Mouse (Mus musculus): ENCODE measurements at regions not wholly inside any gene's neighbourhood (a gene's known extent, or its start where the extent isn't known, plus 50 kb on each side); places are given as distances from the start of the nearest gene placed in this dataset.

DNA sequence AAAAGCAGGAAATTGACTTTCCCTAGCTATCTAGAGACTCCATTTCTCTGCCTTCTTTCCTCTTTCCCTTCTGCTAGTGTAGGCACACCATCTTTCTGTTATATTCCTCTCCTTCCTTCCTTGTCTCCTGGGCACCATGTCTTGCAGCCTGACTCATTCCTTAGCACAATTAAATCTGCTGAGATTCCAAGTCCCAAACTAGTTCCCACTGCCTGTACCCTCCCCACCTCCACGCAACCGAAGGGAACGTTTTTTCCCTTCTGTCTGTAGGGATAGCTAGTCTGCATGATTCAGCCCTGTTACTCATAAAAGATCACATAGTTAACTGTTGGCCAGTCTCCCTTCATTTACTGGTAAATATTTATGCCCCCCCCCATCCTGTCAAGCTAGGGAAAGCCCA lies 158.8 kb upstream of the Prkcq start:
- Histone ChIP-seq H3K27me3 (replicated peaks; ENCODE audit: control insufficient read depth, insufficient read depth, low read length) (no peaks in the 10 kb centered on the region), H3K36me3 (ENCODE audit: control insufficient read depth, insufficient read depth) (no peaks in the 10 kb centered on the region), H3K9ac (ENCODE audit: low read depth, low read length) (no peak overlapping the region), H3K4me3 (ENCODE audit: low read depth, low read length) (no peak overlapping the region), H3K27ac (ENCODE audit: low read depth, low read length) (no peak overlapping the region), H3K4me1 (replicated peaks; ENCODE audit: control insufficient read depth, insufficient read depth, low read length) (no peaks in the 10 kb centered on the region), H3K4me2 (replicated peaks; ENCODE audit: low read depth) (no peak overlapping the region), H3K9me3 (ENCODE audit: control insufficient read depth) (no peaks in the 10 kb centered on the region)
- 80% methylated on average over 3 of the region's 3 CpGs for WGBS
- no peak for TF ChIP-seq CTCF (IDR thresholded peaks at IDR 0.05; ENCODE audit: low read depth)
- ATAC-seq = no peak

DNA sequence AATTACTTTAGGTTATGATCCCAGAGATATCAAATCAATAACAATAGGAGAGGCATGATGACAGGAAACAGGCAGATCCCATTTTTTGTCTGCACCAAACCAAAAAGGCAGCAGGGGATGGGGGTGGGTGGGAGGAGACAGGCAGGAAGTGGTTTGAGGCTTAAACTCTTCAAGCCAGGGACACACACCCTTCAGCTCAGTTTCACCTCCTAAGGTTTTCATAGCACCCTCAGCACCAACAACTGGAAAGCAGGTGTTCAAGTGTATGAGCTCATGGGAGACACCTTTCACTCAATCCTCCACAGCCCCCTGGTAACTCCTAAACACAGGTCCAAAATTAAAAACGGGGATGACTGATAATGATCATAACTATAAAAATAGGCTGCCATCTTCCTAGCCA lies 155.5 kb upstream of the Prkcq start:
- H3K27ac ChIP-seq (ENCODE audit: low read depth, low read length) = no peak overlapping the region
- H3K9me3 ChIP-seq (ENCODE audit: control insufficient read depth) = no peaks in the 10 kb centered on the region
- no peak for TF ChIP-seq CTCF (IDR thresholded peaks at IDR 0.05; ENCODE audit: low read depth)
- H3K27me3 ChIP-seq (replicated peaks; ENCODE audit: control insufficient read depth, insufficient read depth, low read length) = no peaks in the 10 kb centered on the region
- H3K4me3 ChIP-seq (ENCODE audit: low read depth, low read length) = no peak overlapping the region
- no peaks in the 10 kb centered on the region for H3K36me3 ChIP-seq (ENCODE audit: control insufficient read depth, insufficient read depth)
- no peak overlapping the region for H3K9ac ChIP-seq (ENCODE audit: low read depth, low read length)
- H3K4me1 ChIP-seq (replicated peaks; ENCODE audit: control insufficient read depth, insufficient read depth, low read length) = no peaks in the 10 kb centered on the region
- no peak overlapping the region for H3K4me2 ChIP-seq (replicated peaks; ENCODE audit: low read depth)
- ATAC-seq = no peak
- 72% methylated on average over 1 of the region's 1 CpGs for WGBS

DNA sequence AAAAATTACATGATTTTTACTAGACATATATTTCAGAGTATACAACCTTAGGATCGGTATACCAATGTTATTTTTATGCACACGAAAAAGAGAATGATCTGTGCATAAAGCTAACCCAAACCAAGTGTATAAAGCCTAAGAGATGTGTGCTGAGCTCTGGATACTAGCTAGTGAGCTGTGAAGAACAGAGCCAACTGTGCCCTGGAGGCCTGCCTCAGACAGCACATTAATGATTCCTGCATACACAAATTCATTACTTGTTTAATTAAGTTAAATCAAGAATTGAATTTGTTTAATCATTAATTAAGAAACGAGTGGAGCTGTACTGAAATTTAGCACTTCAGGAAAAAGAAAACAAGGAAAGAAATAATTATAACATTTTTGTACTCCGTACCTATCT lies 139.0 kb upstream of the Prkcq start:
- no peak for TF ChIP-seq CTCF (IDR thresholded peaks at IDR 0.05; ENCODE audit: low read depth)
- no peak for ATAC-seq
- Histone ChIP-seq H3K36me3 (ENCODE audit: control insufficient read depth, insufficient read depth) (no peaks in the 10 kb centered on the region), H3K4me1 (replicated peaks; ENCODE audit: control insufficient read depth, insufficient read depth, low read length) (no peaks in the 10 kb centered on the region), H3K4me2 (replicated peaks; ENCODE audit: low read depth) (no peak overlapping the region), H3K9me3 (ENCODE audit: control insufficient read depth) (no peaks in the 10 kb centered on the region), H3K4me3 (ENCODE audit: low read depth, low read length) (no peak overlapping the region), H3K27me3 (replicated peaks; ENCODE audit: control insufficient read depth, insufficient read depth, low read length) (no peaks in the 10 kb centered on the region), H3K9ac (ENCODE audit: low read depth, low read length) (no peak overlapping the region), H3K27ac (ENCODE audit: low read depth, low read length) (no peak overlapping the region)
- WGBS = 75% methylated on average over 4 of the region's 4 CpGs

DNA sequence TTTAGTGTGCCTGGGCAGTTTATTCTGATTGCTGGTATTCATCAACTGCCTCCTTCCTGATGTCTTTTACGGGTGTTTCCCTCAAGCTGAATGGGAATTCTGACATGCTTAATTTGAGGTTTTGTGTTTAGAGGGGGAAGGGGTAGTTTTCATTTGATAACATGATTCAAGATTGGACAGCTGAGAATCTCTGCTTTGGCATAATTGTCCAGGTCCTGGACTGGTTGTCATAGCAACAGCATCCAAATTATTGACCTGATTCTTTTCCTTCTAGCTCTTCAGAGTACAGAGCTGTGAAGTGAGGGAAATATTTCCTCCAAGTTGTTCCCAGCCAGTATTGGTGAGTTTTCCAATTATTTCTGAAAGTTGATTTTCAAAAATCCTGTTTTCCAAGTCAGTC lies 137.7 kb upstream of the Prkcq start:
- no peak for ATAC-seq
- H3K4me1 ChIP-seq (replicated peaks; ENCODE audit: control insufficient read depth, insufficient read depth, low read length) = no peaks in the 10 kb centered on the region
- no peak overlapping the region for H3K4me3 ChIP-seq (ENCODE audit: low read depth, low read length)
- no peak for TF ChIP-seq CTCF (IDR thresholded peaks at IDR 0.05; ENCODE audit: low read depth)
- WGBS = 64% methylated on average over 1 of the region's 1 CpGs
- no peaks in the 10 kb centered on the region for H3K36me3 ChIP-seq (ENCODE audit: control insufficient read depth, insufficient read depth)
- H3K27me3 ChIP-seq (replicated peaks; ENCODE audit: control insufficient read depth, insufficient read depth, low read length) = no peaks in the 10 kb centered on the region
- H3K27ac ChIP-seq (ENCODE audit: low read depth, low read length) = no peak overlapping the region
- H3K9ac ChIP-seq (ENCODE audit: low read depth, low read length) = no peak overlapping the region
- no peaks in the 10 kb centered on the region for H3K9me3 ChIP-seq (ENCODE audit: control insufficient read depth)
- no peak overlapping the region for H3K4me2 ChIP-seq (replicated peaks; ENCODE audit: low read depth)

DNA sequence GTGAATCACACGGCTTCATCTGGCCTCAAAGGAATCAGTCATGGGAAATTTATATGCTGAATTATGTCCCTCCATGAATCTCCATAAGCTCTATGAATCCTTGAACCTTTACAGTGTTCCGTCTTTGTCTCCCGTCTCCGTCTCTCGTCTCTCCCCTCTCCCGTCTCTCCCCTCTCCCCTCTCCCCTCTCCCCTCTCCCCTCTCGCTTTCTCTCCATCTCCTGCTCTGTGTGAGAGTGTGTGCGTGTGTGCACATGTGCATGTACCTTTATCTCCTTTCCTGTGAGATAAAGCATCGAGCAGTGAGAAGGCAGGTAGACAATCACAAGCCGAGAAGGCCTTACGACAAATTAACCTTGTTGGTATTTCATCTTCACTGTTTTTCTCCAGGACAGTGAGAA lies 134.6 kb upstream of the Prkcq start:
- Histone ChIP-seq H3K27ac (ENCODE audit: low read depth, low read length) (no peak overlapping the region), H3K4me1 (replicated peaks; ENCODE audit: control insufficient read depth, insufficient read depth, low read length) (no peaks in the 10 kb centered on the region), H3K4me2 (replicated peaks; ENCODE audit: low read depth) (no peak overlapping the region), H3K36me3 (ENCODE audit: control insufficient read depth, insufficient read depth) (no peaks in the 10 kb centered on the region), H3K9me3 (ENCODE audit: control insufficient read depth) (no peaks in the 10 kb centered on the region), H3K27me3 (replicated peaks; ENCODE audit: control insufficient read depth, insufficient read depth, low read length) (no peaks in the 10 kb centered on the region), H3K4me3 (ENCODE audit: low read depth, low read length) (no peak overlapping the region), H3K9ac (ENCODE audit: low read depth, low read length) (no peak overlapping the region)
- ATAC-seq = no peak
- 77% methylated on average over 11 of the region's 11 CpGs for WGBS
- no peak for TF ChIP-seq CTCF (IDR thresholded peaks at IDR 0.05; ENCODE audit: low read depth)

DNA sequence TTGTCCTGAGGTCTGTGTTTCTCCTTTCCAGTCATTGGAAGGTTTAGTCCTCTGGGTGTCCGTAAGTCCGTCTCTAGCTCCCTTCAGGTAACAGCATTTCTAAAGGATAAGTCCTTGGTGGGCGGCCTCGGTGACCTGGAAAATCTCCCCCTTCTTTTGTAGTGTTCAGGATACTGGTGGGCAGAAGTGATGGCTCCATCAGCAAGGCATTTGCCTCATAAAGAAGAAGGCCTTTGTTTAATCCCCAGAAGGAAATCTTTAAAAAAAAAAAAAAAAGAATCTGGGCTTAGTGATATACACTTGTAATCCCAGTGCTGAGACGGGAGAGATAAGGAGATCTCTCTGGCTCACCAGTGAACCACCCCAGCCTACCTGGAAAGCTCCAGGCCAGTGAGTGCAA lies 133.5 kb upstream of the Prkcq start:
- no peak overlapping the region for H3K4me2 ChIP-seq (replicated peaks; ENCODE audit: low read depth)
- H3K4me3 ChIP-seq (ENCODE audit: low read depth, low read length) = no peak overlapping the region
- no peak for ATAC-seq
- no peak overlapping the region for H3K9ac ChIP-seq (ENCODE audit: low read depth, low read length)
- H3K27ac ChIP-seq (ENCODE audit: low read depth, low read length) = no peak overlapping the region
- H3K9me3 ChIP-seq (ENCODE audit: control insufficient read depth) = no peaks in the 10 kb centered on the region
- H3K36me3 ChIP-seq (ENCODE audit: control insufficient read depth, insufficient read depth) = no peaks in the 10 kb centered on the region
- TF ChIP-seq CTCF (IDR thresholded peaks at IDR 0.05; ENCODE audit: low read depth) = no peak
- H3K27me3 ChIP-seq (replicated peaks; ENCODE audit: control insufficient read depth, insufficient read depth, low read length) = no peaks in the 10 kb centered on the region
- no peaks in the 10 kb centered on the region for H3K4me1 ChIP-seq (replicated peaks; ENCODE audit: control insufficient read depth, insufficient read depth, low read length)
- 88% methylated on average over 5 of the region's 5 CpGs for WGBS

DNA sequence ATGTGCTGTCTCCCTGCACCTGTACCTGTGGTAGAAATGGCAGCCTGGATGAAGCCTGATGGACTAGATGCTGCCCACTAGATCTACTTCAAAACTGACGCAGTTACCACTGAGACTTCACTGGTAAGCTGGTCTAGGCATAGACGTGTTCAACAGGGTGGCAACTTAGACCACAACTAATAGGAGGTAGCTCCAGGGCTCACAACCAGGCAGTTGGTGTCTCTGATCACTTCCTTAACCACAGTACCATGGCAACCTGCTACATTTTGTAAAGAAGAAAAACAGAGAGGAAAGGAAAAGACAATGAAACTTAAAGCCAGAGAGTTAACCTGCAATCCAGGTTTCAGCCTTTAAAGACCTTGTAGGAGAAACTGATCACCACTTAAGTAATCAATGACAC lies 131.9 kb upstream of the Prkcq start:
- Histone ChIP-seq H3K27me3 (replicated peaks; ENCODE audit: control insufficient read depth, insufficient read depth, low read length) (no peaks in the 10 kb centered on the region), H3K9ac (ENCODE audit: low read depth, low read length) (no peak overlapping the region), H3K4me3 (ENCODE audit: low read depth, low read length) (no peak overlapping the region), H3K27ac (ENCODE audit: low read depth, low read length) (no peak overlapping the region), H3K4me1 (replicated peaks; ENCODE audit: control insufficient read depth, insufficient read depth, low read length) (no peaks in the 10 kb centered on the region), H3K36me3 (ENCODE audit: control insufficient read depth, insufficient read depth) (no peaks in the 10 kb centered on the region), H3K4me2 (replicated peaks; ENCODE audit: low read depth) (no peak overlapping the region), H3K9me3 (ENCODE audit: control insufficient read depth) (no peaks in the 10 kb centered on the region)
- WGBS = 82% methylated on average over 2 of the region's 2 CpGs
- no peak for ATAC-seq
- TF ChIP-seq CTCF (IDR thresholded peaks at IDR 0.05; ENCODE audit: low read depth) = no peak

Data from intestine, postnatal 0 days (tissue).